Mouse (Mus musculus): Measurements from ENCODE around the gene Lcn2. TPM values are rescaled to one million over a fixed set of nuclear protein-coding genes. Genes with fewer than 3 reads are reported as not detected.

The Lcn2 gene
- polyA plus RNA-seq, 1 experiment from 2014 or later = not detected

DNA sequence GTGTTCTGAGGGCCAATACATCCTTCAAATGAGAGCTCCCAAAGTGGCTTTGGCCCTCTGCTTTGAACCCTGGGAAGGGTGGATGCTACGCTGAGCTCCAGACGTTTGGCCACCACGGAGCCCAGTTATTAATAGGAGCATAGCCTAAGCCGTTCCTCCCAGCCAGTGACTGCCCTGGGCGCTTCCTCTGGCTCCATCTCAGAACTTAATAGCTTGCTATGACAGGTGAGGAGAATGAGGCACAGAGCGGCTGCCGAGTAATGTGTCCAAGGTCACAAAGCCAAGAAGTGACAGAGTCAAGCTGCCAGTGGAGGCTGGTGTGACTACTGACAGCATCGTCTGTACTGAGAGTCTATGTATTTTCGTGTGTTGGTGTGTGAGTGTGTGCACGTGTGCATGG, 31.8 kb downstream of the Lcn2 start:
- WGBS = 81% methylated on average over 10 of the region's 10 CpGs
- DNase-seq (ENCODE audit: low spot score) = no peak
- Histone ChIP-seq H3K27me3 (ENCODE audit: insufficient read depth, poor library complexity, severe bottlenecking) (peaks cover 30% of the 10 kb centered on the region), H3K9me3 (no peaks in the 10 kb centered on the region), H3K27ac (no peak overlapping the region), H3K36me3 (no peaks in the 10 kb centered on the region), H3K4me3 (no peak overlapping the region), H3K4me1 (replicated peaks) (peaks cover 50% of the 10 kb centered on the region)

DNA sequence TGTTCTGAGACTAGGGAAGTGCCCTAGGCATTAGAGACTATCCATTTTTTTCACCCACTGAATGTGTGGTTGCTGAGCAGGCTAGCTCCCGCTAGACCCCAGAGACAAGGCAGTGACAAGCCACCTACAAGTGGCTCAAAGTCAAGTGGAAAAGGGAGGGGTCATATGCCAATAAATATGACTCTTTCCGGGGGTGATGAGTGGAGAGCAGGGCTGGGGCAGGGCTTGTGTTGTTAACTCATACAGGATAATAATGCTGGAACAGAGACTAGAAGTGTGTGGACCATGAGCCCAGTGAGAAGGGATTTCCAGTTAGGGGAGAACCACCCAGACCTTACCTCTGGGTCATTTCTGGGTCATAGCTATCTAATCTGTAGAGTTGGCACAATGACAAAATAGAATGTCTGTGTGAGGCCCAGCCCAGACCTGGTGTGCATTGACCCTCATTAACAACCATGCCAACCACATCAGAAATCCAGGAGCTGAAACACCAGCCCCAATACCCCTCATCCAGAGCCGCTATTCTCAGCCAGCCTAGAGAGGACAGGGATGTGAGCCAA, 33.6 kb downstream of the Lcn2 start:
- no peaks in the 10 kb centered on the region for H3K9me3 ChIP-seq
- H3K36me3 ChIP-seq = no peaks in the 10 kb centered on the region
- no peak overlapping the region for H3K27ac ChIP-seq
- H3K4me1 ChIP-seq (replicated peaks) = peaks cover 57% of the 10 kb centered on the region
- WGBS = 87% methylated on average over 3 of the region's 3 CpGs
- H3K27me3 ChIP-seq (ENCODE audit: insufficient read depth, poor library complexity, severe bottlenecking) = peaks cover 44% of the 10 kb centered on the region
- DNase-seq (ENCODE audit: low spot score) = no peak
- H3K4me3 ChIP-seq = no peak overlapping the region

DNA sequence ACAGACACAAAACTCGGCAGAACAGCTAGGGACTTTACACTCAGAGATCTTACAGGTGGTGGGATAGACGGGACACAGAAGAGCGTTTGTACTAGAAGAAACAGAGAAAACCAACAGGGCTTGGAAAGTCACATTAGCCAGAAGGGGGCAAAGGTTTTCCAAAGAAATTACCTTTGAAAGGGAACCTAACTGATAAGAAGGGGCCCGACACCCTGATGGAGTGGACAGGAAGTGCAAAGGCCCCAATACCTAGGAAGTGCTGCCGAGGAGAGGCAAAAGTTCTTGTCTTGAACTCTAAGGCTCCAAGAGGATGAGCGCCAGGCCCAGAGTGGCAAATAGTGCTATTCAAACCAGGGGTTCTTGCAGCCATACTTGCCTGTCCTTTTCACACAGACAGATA, 34.2 kb downstream of the Lcn2 start:
- Histone ChIP-seq H3K27ac (peak overlapping the region; percentile 87; the same call in 1 of the 2 replicates), H3K4me3 (peak overlapping the region; percentile 57; the same call in 1 of the 2 replicates), H3K27me3 (ENCODE audit: insufficient read depth, poor library complexity, severe bottlenecking) (peaks cover 48% of the 10 kb centered on the region), H3K4me1 (replicated peaks) (peaks cover 57% of the 10 kb centered on the region), H3K9me3 (no peaks in the 10 kb centered on the region), H3K36me3 (no peaks in the 10 kb centered on the region)
- DNase-seq (ENCODE audit: low spot score) = no peak
- WGBS = 75% methylated on average over 6 of the region's 6 CpGs

DNA sequence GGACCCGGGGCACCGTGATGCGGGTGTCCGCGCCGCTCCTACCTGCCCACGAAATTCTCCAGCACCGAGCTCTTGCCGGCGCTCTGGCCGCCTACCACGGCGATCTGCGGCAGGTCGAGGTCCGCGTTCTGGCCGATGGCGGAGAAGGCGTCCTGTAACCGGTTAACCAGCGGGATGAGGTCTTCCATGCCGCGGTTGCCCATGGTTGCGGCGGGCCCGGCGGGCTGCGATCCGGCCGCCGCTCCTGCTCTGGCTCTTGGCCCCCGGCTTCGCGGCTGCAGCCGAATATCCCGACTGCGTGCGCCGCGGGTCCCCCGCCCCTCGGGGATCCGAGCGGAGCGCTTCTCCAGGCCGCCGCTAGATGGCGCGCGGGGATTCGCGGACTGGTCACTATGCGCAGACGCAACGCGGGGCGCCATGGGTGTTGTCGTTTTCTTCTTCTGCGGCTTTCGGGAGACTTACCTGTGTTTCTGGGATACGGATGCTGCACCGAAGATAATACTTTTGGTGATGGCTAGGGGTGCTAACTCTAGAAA, 35.0 kb downstream of the Lcn2 start, which contains the start of gene Dnm1:
Dnm1 (minus strand) TSS at position 332 of the 536 bp plus-strand sequence.
- H3K9me3 ChIP-seq = no peaks in the 10 kb centered on the region
- WGBS = under 1% methylated on average over 63 of the region's 63 CpGs
- peak; percentile 92 for DNase-seq (ENCODE audit: low spot score)
- H3K36me3 ChIP-seq = no peaks in the 10 kb centered on the region
- H3K4me3 ChIP-seq = peak within 1 kb of the TSS; percentile 57
- H3K4me1 ChIP-seq (replicated peaks) = peaks cover 57% of the 10 kb centered on the region
- peak within 1 kb of the TSS; percentile 87 for H3K27ac ChIP-seq
- peaks cover 47% of the 10 kb centered on the region for H3K27me3 ChIP-seq (ENCODE audit: insufficient read depth, poor library complexity, severe bottlenecking)

DNA sequence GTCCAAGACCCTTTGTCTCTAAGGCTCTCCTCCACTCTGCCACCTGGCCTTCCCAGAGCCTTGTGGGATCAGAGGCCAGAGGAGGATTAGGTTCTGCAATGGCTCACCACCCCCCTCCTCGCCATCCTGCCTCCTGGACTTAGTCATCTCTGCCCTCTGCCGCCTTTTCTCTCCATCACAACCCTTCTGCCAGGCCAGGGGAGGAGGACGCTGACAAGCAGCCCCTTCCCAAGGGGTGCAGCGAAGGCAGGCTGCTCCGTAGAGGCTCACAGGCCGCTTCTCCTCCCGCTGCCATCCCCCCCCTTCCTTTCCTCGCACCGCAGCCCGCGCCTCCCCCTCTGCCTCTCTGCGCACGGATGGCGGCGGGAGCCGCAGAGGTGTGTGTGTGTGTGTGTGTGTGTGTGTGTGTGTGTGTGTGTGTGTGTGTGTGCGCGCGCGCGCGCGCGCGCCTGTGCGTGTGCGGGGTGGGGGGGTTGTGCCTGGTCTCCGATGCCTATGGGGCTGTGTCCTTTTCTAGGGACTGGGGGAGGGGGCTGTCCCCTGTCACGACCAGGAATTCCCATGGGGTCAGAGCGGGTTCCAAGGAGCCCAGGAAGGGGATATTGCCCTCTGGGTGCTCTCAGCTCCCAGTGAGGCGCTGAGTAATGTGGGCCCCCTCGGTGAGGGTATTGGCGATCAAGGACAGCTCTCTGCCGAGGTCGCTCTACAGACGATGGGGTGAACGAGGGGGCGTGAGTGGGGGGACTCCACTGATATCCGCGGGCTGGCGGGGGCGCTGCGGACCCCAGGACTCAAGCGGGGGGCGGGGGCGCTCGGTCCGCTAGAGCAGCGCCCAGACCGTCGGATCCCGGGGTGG, 35.7 kb downstream of the Lcn2 start, which contains the start of gene Ciz1:
Ciz1 (plus strand) TSS at position 177 of the 856 bp plus-strand sequence.
- WGBS = 1% methylated on average over 52 of the region's 52 CpGs
- H3K27ac ChIP-seq = peak within 1 kb of the TSS; percentile 87

DNA sequence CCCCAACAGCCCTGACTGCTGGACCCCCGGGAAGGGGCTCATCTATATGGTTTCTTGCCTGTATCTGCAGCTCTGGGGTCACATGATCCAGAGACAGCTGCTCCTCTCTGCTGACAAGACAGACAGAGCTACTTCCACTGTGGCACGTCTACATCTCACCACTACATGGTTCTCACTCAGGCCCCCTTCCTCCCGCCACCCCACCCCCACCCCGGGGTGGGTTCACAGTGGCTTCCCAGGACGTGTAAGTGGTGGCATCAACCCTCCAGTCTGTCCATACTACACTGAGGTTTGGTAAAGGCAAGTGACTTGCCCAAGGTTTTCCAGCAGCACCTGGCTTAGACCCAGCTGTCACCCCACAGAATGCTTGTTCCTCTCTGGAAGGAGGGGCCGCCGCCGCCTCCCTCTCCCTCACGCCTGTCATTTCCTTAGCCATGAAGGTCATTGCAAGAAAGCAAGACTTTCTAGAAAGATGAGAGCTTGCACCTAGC, 36.5 kb downstream of the Lcn2 start:
- H3K4me1 ChIP-seq (replicated peaks) = peaks cover 47% of the 10 kb centered on the region
- 54% methylated on average over 9 of the region's 9 CpGs for WGBS
- DNase-seq (ENCODE audit: low spot score) = no peak
- H3K4me3 ChIP-seq = peak overlapping the region; percentile 57
- H3K9me3 ChIP-seq = no peaks in the 10 kb centered on the region
- peaks cover 43% of the 10 kb centered on the region for H3K27me3 ChIP-seq (ENCODE audit: insufficient read depth, poor library complexity, severe bottlenecking)
- peak overlapping the region; percentile 87 for H3K27ac ChIP-seq
- H3K36me3 ChIP-seq = no peaks in the 10 kb centered on the region

More for the DNA sequence above, 35.7 kb downstream of the Lcn2 start, which contains the start of gene Ciz1:
- H3K4me3 ChIP-seq = peak within 1 kb of the TSS; percentile 57
- no peaks in the 10 kb centered on the region for H3K9me3 ChIP-seq
- peak; percentile 51 for DNase-seq (ENCODE audit: low spot score)
- no peaks in the 10 kb centered on the region for H3K36me3 ChIP-seq
- peaks cover 53% of the 10 kb centered on the region for H3K4me1 ChIP-seq (replicated peaks)
- peaks cover 44% of the 10 kb centered on the region for H3K27me3 ChIP-seq (ENCODE audit: insufficient read depth, poor library complexity, severe bottlenecking)

DNA sequence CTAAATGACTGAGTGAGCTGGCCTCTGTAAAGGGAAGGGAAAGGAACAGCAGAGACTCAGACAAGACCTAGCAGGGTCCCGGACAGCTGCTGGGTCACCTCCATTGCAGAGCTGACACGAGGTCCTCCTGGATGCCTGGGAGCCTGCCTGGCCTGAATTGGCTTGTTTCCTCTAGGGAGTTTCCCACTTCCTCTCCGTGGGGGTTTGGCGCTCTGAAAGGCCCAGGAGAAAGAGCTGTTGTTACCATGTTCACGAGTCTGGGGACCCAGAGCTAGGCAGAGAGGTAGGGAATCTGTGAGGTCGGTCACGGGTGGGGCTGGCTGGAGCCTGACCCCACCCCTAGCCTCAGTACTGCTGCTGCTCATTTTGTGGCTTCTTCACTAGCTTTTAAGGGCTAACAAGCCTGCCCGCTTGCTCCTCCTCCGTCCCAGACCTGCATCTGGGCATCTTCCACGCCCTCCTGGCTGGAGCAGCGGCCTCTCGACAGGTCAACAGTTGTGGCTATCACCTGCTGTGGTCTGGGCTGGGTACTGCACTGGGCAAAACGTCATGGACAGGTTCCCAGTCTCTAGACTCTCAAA, 37.5 kb downstream of the Lcn2 start:
- H3K36me3 ChIP-seq = no peaks in the 10 kb centered on the region
- 51% methylated on average over 13 of the region's 13 CpGs for WGBS
- H3K27ac ChIP-seq = no peak overlapping the region
- H3K27me3 ChIP-seq (ENCODE audit: insufficient read depth, poor library complexity, severe bottlenecking) = peaks cover 43% of the 10 kb centered on the region
- peak overlapping the region; percentile 3; the same call in 1 of the 2 replicates for H3K4me3 ChIP-seq
- no peaks in the 10 kb centered on the region for H3K9me3 ChIP-seq
- peaks cover 45% of the 10 kb centered on the region for H3K4me1 ChIP-seq (replicated peaks)
- DNase-seq (ENCODE audit: low spot score) = no peak

DNA sequence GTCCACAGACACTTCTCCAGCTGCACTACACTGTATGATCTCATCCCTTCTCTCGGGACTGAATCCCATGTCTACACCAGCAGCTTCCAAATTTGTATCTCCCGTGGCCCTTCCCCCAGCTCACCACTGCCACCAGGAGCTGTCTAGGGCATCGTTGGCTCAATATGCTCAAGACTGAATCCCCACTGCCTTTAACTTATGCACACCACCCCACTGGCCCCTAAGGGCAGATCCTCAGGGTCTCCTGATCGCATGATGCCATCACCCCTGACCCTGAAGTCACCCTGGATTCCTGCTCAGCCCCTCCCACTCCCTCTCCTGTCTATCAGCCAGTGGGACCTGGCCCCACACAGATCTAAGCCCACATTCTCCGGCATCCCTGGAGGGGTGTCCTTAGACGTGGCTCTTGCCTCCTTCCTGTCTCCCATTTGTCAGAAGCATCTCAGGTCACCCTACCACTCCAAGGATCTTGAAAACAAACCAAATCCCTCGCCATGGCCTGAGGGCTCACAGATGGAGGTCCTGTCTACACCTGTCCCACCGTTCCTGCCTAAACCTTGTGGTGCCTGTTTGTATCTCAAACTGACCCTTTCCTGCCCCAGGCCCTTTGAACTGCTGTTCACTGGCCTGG, 38.3 kb downstream of the Lcn2 start:
- H3K4me1 ChIP-seq (replicated peaks) = peaks cover 49% of the 10 kb centered on the region
- H3K9me3 ChIP-seq = no peaks in the 10 kb centered on the region
- 58% methylated on average over 8 of the region's 8 CpGs for WGBS
- H3K27me3 ChIP-seq (ENCODE audit: insufficient read depth, poor library complexity, severe bottlenecking) = peaks cover 43% of the 10 kb centered on the region
- no peak for DNase-seq (ENCODE audit: low spot score)
- no peaks in the 10 kb centered on the region for H3K36me3 ChIP-seq
- H3K27ac ChIP-seq = no peak overlapping the region
- peak overlapping the region; percentile 6; the same call in 1 of the 2 replicates for H3K4me3 ChIP-seq

DNA sequence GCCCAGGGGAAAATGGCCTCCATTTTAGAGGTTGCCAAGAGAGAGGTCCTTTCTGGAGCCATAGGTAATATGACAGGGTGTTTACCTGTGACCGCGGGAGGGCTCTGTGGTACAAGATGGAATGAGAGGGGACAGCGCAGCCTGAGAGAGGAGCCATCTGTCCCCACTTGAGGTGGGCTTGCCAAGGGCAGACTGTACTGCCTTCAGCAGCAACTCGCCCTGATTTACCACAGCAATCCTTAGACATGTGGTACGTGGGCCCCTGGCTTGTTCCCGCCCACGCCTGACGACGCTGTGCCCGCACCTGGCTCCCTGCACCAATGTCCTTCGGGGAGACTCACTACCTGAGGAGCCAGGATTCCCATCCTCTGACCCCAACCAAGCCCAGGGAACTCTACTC, 39.7 kb downstream of the Lcn2 start:
- no peaks in the 10 kb centered on the region for H3K36me3 ChIP-seq
- WGBS = 88% methylated on average over 11 of the region's 11 CpGs

DNA sequence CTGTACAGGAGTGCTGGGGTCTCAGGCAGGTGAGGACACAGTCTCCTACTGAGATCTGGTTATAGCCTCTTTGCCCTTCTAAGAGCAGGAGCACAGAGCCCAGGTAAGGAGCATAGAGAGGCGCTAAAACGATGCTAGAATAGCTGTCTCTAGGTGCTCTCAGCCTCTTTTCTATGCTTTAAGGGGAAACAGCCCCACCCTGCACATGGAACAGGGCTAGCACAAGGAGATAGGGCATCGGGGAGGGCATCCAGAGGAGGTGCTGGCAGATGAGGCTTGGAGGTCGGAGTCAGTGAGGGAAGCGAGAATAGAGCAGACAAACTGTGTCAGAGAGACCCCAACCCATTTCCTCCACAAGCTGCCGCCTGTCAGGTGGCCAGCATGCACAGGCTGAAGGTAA, 41.0 kb downstream of the Lcn2 start:
- Histone ChIP-seq H3K27ac (no peak overlapping the region), H3K4me3 (no peak overlapping the region), H3K4me1 (replicated peaks) (peaks cover 37% of the 10 kb centered on the region), H3K36me3 (no peaks in the 10 kb centered on the region), H3K27me3 (ENCODE audit: insufficient read depth, poor library complexity, severe bottlenecking) (peaks cover 34% of the 10 kb centered on the region), H3K9me3 (no peaks in the 10 kb centered on the region)
- no peak for DNase-seq (ENCODE audit: low spot score)
- 76% methylated on average over 6 of the region's 6 CpGs for WGBS

More for the DNA sequence above, 39.7 kb downstream of the Lcn2 start:
- Histone ChIP-seq H3K27ac (no peak overlapping the region), H3K4me3 (no peak overlapping the region), H3K9me3 (no peaks in the 10 kb centered on the region), H3K27me3 (ENCODE audit: insufficient read depth, poor library complexity, severe bottlenecking) (peaks cover 43% of the 10 kb centered on the region), H3K4me1 (replicated peaks) (peaks cover 42% of the 10 kb centered on the region)
- no peak for DNase-seq (ENCODE audit: low spot score)

DNA sequence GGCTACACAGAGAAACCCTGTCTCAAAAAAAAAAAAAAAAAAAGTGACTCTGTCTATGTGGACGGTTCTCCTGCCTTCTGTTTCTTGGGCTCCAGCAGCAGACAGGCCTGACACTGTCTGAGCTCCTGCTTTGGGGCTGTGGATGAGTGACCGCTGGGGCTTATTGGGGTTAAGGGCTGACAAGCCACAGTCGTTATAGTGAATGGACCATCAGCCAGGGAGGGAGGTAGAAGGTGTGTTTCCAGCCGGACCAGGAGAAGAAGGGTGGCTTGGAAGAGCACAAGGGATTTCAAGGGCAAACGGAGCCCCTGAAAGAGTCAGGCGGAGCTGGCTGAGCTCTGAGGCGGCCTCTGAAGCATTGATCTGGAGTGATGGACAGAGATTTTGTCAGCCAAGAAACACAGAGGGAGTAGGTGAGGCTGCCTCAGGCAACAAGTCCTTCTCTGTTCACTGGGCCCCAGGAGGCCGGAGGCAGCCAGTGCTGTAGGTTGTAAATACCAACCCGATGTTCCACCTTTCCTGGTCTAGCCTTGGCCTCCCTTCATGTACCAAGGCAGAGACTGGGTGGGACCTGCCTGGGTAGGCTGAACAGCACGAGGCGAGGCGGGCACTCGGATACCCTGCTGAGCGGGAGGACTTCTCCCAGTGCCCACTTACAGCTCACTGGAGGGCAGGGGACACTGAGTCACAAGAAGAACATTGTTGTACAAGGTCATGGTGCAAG, 43.3 kb downstream of the Lcn2 start:
- Histone ChIP-seq H3K27ac (no peak overlapping the region), H3K4me3 (no peak overlapping the region), H3K27me3 (ENCODE audit: insufficient read depth, poor library complexity, severe bottlenecking) (peaks cover 29% of the 10 kb centered on the region), H3K36me3 (no peaks in the 10 kb centered on the region), H3K9me3 (no peaks in the 10 kb centered on the region), H3K4me1 (replicated peaks) (peaks cover 19% of the 10 kb centered on the region)
- WGBS = 69% methylated on average over 14 of the region's 14 CpGs
- no peak for DNase-seq (ENCODE audit: low spot score)

DNA sequence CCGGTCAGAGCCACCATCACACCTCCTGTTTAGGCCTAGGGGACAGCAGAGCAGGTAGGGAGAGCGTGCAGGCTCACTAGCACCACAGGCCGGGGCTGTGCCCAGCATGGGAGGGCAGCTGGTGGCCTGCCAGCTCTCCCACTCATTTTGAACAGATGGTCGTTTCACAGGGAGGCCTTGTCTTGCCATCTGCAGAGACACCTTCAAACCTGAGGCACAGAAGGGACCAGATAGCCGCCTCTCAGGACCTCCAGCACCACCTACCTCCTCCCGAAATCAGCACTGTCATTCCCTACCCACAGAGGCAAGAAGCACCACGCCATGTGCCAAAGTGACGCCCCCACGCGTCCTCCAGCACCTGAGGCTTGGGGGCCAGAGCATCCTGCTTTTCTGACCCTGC, 44.0 kb downstream of the Lcn2 start:
- peaks cover 16% of the 10 kb centered on the region for H3K4me1 ChIP-seq (replicated peaks)
- DNase-seq (ENCODE audit: low spot score) = no peak
- 80% methylated on average over 10 of the region's 10 CpGs for WGBS
- H3K27me3 ChIP-seq (ENCODE audit: insufficient read depth, poor library complexity, severe bottlenecking) = peaks cover 24% of the 10 kb centered on the region
- no peaks in the 10 kb centered on the region for H3K9me3 ChIP-seq
- no peak overlapping the region for H3K27ac ChIP-seq
- no peak overlapping the region for H3K4me3 ChIP-seq
- H3K36me3 ChIP-seq = no peaks in the 10 kb centered on the region

Data from hindbrain, embryonic 10.5 days (tissue).